Mouse (Mus musculus): ENCODE results near the gene Borcs5.

- TF ChIP-seq CTCF (conservative IDR thresholded peaks at IDR 0.05; ENCODE audit: low read length) (no peak), NANOG (IDR thresholded peaks at IDR 0.05; ENCODE audit: borderline replicate concordance, low read length) (no peak)
Observed at GRCm38 (mm10) chr6:134647621-134648020, 8.3 kb downstream of the Borcs5 start.

All from E14TG2a.4 (cell line).